In the genomic region with DNA sequence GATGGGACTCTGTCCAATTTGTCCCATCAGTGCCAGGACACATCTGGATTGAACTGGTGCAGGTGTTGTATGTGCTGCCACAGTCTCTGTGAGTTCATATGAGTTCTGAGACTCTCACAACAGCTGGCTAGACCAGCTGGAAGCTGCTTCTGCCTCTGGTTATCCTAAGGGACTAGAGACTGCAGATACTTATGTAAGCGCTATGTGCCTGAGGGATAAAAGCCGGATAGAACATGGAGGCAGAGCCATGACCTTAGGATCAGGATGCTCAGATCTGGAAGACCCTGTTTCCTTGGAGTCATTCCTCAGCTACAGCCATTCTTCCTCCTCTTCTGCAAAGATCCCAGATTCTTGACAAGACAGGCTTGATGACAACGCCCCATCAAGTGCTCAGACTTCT, we compare ENCODE assay signal across 18 mouse cellular contexts.
"Had no signal": no experiment of that assay in that cellular context is flagged by ENCODE, and none has a peak within 500 bp of the region (broad histone marks: within the 10 kb centered on the region; RNA-seq: fewer than 3 reads in every experiment).

No protein-coding gene starts in this region.

- H3K27me3 ChIP-seq: hindbrain, embryonic 13.5 days; hindbrain, embryonic 15.5 days; limb, embryonic 13.5 days; limb, embryonic 15.5 days; liver, embryonic 12.5 days had no signal

- H3K9ac ChIP-seq: heart, embryonic 12.5 days; hindbrain, embryonic 13.5 days; hindbrain, embryonic 15.5 days; limb, embryonic 13.5 days; limb, embryonic 15.5 days; liver, embryonic 12.5 days; liver, embryonic 14.5 days had no signal

- DNase-seq: gastrocnemius, postnatal 14 days; gastrocnemius, postnatal 36 days; heart, adult 2 months; kidney, adult 11 months; kidney, postnatal 14 days; kidney, postnatal 36 days; layer of hippocampus, adult 9-11 months; layer of hippocampus, postnatal 36 days; left cerebral cortex, postnatal 4 days had no signal

- H3K4me2 ChIP-seq: heart, embryonic 12.5 days; hindbrain, embryonic 13.5 days; hindbrain, embryonic 15.5 days; limb, embryonic 13.5 days; limb, embryonic 15.5 days; liver, embryonic 12.5 days had no signal

- H3K36me3 ChIP-seq: heart, embryonic 12.5 days; hindbrain, embryonic 13.5 days; hindbrain, embryonic 15.5 days; limb, embryonic 13.5 days; limb, embryonic 15.5 days; liver, embryonic 12.5 days had no signal

- ATAC-seq: intestine, embryonic 16.5 days; liver, embryonic 12.5 days had no signal

- H3K4me1 ChIP-seq: hindbrain, embryonic 13.5 days; hindbrain, embryonic 15.5 days; limb, embryonic 13.5 days; limb, embryonic 15.5 days had no signal

- H3K9me3 ChIP-seq: heart, embryonic 12.5 days; hindbrain, embryonic 13.5 days; hindbrain, embryonic 15.5 days; limb, embryonic 13.5 days; limb, embryonic 15.5 days; liver, embryonic 12.5 days had no signal

- H3K27ac ChIP-seq: heart, adult 2 months; hindbrain, embryonic 13.5 days; hindbrain, embryonic 15.5 days; kidney, postnatal 0 days; limb, embryonic 13.5 days; limb, embryonic 15.5 days; liver, embryonic 12.5 days; liver, embryonic 14.5 days had no signal

- H3K4me3 ChIP-seq: heart, adult 2 months; heart, embryonic 12.5 days; hindbrain, embryonic 13.5 days; hindbrain, embryonic 15.5 days; limb, embryonic 13.5 days; limb, embryonic 15.5 days; liver, embryonic 12.5 days had no signal
